Mouse (Mus musculus) cerebellum, adult 2 months (tissue): Measurements from ENCODE around the gene Gm11238. TPM values are rescaled to one million over a fixed set of nuclear protein-coding genes. Genes with fewer than 3 reads are reported as not detected.
A peak's percentile ranks its signal among the peaks of the same experiment; 100 is the strongest.
"Not testable (repeated sequence)": the region's sequence is repeated elsewhere in the genome, so short reads cannot be mapped to it uniquely, and the experiment has no call there.

ENCODE experiments used
- DNase-seq, 2 experiments: peaks; one replicate each; pipeline ENCODE4 v3.0.0; 2021
- H3K27ac ChIP-seq: fragments of 200-500 bp; 2 replicates; pipeline ENCODE4 v1.5.1; 2012; ENCODE audit warnings: low read length, control low read depth, inconsistent platforms; ENCODE audit not compliant: insufficient read depth
- H3K27me3 ChIP-seq: fragments of 200-500 bp; 2 replicates; pipeline ENCODE4 v1.6.1; 2012; ENCODE audit warnings: inconsistent platforms, mild to moderate bottlenecking, low read length, moderate library complexity; ENCODE audit not compliant: control insufficient read depth, insufficient read depth
- H3K4me1 ChIP-seq: fragments of 200-500 bp; 2 replicates; pipeline ENCODE4 v1.6.1; 2011; ENCODE audit warnings: low read length; ENCODE audit not compliant: control insufficient read depth, insufficient read depth
- H3K4me3 ChIP-seq: fragments of 200-500 bp; replicated peaks from 2 replicates; pipeline ENCODE3; 2011; ENCODE audit warnings: mild to moderate bottlenecking, low read depth, low read length, control low read depth; ENCODE audit not compliant: insufficient read depth
- CTCF ChIP-seq: fragments of 200-500 bp; IDR thresholded peaks from 2 replicates; pipeline ENCODE4 v1.5.1; 2011; ENCODE audit warnings: low read depth, mild to moderate bottlenecking, control low read depth, low read length, moderate library complexity, borderline replicate concordance; ENCODE audit not compliant: insufficient read depth
- POLR2A ChIP-seq: fragments of 200-500 bp; IDR thresholded peaks from 2 replicates; pipeline ENCODE4 v1.6.1; 2011; ENCODE audit warnings: low read length, control low read depth, borderline replicate concordance; ENCODE audit not compliant: insufficient read depth
- WGBS: fragments of 180-500 bp; shearing (Covaris S2); methylation state at CpG from one replicate; pipeline ENCODE4 v1.1.7; 2018; 5-methylcytosine and 5-hydroxymethylcytosine counted together
- polyA plus RNA-seq: library from polyadenylated mRNA; depleted of rRNA; stranded (reverse); fragments of >200 nt; gene quantifications from 2 replicates; pipeline ENCODE4 v1.2.3, GENCODE M21; 2012; rRNA removed

Gm11238 gene
- not detected in 2 replicates for polyA plus RNA-seq

GRCm38 (mm10) chr4:73607581-73607980, at the start of gene Gm11238:
TSS of gene Gm11238 (plus strand) at chr4:73607881.
- WGBS, result no CpG with 5 or more reads among the region's 3 CpGs

GRCm38 (mm10) chr4:73599248-73599647, 8.4 kb upstream of the Gm11238 start:
- WGBS, result 6% methylated on average over 3 of the region's 3 CpGs
- Histone ChIP-seq H3K27me3 (no peaks in the 10 kb centered on the region), H3K4me3 (no peak overlapping the region), H3K27ac (no peak overlapping the region), H3K4me1 (no peaks in the 10 kb centered on the region)
- peak in 1 of 2 experiments; percentile 5 for DNase-seq
- TF ChIP-seq POLR2A, result no peak
- TF ChIP-seq CTCF, result peak; percentile 31; the same call in 1 of the 2 replicates

More at GRCm38 (mm10) chr4:73607581-73607980, at the start of gene Gm11238:
- not testable (repeated sequence) for H3K4me1 ChIP-seq, H3K27me3 ChIP-seq, H3K4me3 ChIP-seq, H3K27ac ChIP-seq, DNase-seq

GRCm38 (mm10) chr4:73622684-73623083, 15.0 kb downstream of the Gm11238 start, which contains the start of gene Gm11237:
TSS of gene Gm11237 (plus strand) at chr4:73622984.
- WGBS, result no CpG with 5 or more reads among the region's 3 CpGs

DNA sequence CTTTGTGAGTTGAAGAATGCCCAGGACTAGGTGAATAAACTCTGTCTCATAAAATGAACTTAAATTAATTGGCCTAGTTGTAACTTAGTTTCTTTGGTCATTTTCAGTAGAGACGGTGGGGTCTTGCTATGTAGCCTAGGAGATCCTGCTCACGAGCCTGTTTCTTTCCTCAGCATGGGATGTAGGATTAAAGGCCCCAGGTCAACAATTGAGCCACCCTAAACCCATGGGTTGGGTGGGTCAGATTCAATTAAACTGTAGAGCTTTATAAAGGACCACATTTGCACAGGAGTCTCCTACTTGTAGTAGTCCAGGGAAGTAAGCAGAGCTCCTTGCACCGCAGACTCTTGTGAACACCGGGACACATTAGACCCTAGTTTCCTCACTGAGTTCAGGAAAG, 30.1 kb downstream of the Gm11238 start, which contains the start of gene Gm11236:
Gm11236 (plus strand) TSS at position 301 of the 400 bp plus-strand sequence.
- not testable (repeated sequence) for H3K4me3 ChIP-seq, H3K27ac ChIP-seq, H3K4me1 ChIP-seq, H3K27me3 ChIP-seq, DNase-seq
- no CpG with 5 or more reads among the region's 4 CpGs for WGBS

More at GRCm38 (mm10) chr4:73622684-73623083, 15.0 kb downstream of the Gm11238 start, which contains the start of gene Gm11237:
- not testable (repeated sequence) for H3K4me1 ChIP-seq, H3K4me3 ChIP-seq, DNase-seq, H3K27me3 ChIP-seq, H3K27ac ChIP-seq

GRCm38 (mm10) chr4:73661864-73662263, 54.2 kb downstream of the Gm11238 start:
- 82% methylated on average over 4 of the region's 4 CpGs for WGBS
- not testable (repeated sequence) for DNase-seq, H3K4me3 ChIP-seq, H3K4me1 ChIP-seq, H3K27me3 ChIP-seq, H3K27ac ChIP-seq

GRCm38 (mm10) chr4:73668054-73668453, 60.4 kb downstream of the Gm11238 start, which contains the start of gene Gm11239:
TSS of gene Gm11239 (plus strand) at chr4:73668354.
- DNase-seq, H3K4me3 ChIP-seq, H3K27me3 ChIP-seq, H3K27ac ChIP-seq, H3K4me1 ChIP-seq: not testable (repeated sequence)
- no CpG with 5 or more reads among the region's 4 CpGs for WGBS

- 96% methylated on average over 2 of the region's 4 CpGs for WGBS
Observed at GRCm38 (mm10) chr4:73683216-73683615, 75.5 kb downstream of the Gm11238 start, which contains the start of gene Gm428. TSS of gene Gm428 (plus strand) at chr4:73683516.

More at GRCm38 (mm10) chr4:73683216-73683615, 75.5 kb downstream of the Gm11238 start, which contains the start of gene Gm428:
- not testable (repeated sequence) for H3K4me1 ChIP-seq, H3K4me3 ChIP-seq, H3K27ac ChIP-seq, H3K27me3 ChIP-seq, DNase-seq

Other genes with a start within 250 kb of the Gm11238 start
- gene Gm11487, start 202.8 kb upstream of the Gm11238 start, polyA plus RNA-seq, result not detected in 2 replicates
- gene Gm11237, start 15.1 kb downstream of the Gm11238 start, polyA plus RNA-seq, result not detected in 2 replicates
- gene Gm11236, start 30.2 kb downstream of the Gm11238 start, polyA plus RNA-seq, result not detected in 2 replicates
- not detected in 2 replicates for gene Gm11239, start 60.5 kb downstream of the Gm11238 start, polyA plus RNA-seq
- not detected in 2 replicates for gene Gm428, start 75.6 kb downstream of the Gm11238 start, polyA plus RNA-seq
- gene Rasef, start 183.1 kb downstream of the Gm11238 start, polyA plus RNA-seq, result 0.03 and 0.10 TPM in 2 replicates